Mouse (Mus musculus) lung, embryonic 15.5 days (tissue): ENCODE measurements around the gene Zfp821. TPM values are rescaled to one million over a fixed set of nuclear protein-coding genes. Genes with fewer than 3 reads are reported as not detected.

ENCODE experiments used
- ATAC-seq: fragments of 200-750 bp; cut with Nextera tagmentation; 2 replicates; pipeline ENCODE4 v1.8.0; 2017; ENCODE audit warnings: moderate number of reproducible peaks, borderline replicate concordance; ENCODE audit not compliant: low FRiP score, low TSS enrichment; ENCODE audit errors: extremely low read depth
- H3K27ac ChIP-seq: fragments of 300-500 bp; sonication (generic); 2 replicates; pipeline ENCODE4 v1.5.1; 2015; ENCODE audit warnings: moderate library complexity, mild to moderate bottlenecking, inconsistent platforms
- H3K27me3 ChIP-seq: fragments of 300-500 bp; sonication (generic); 2 replicates; pipeline ENCODE4 v1.6.1; 2015; ENCODE audit warnings: inconsistent platforms
- H3K36me3 ChIP-seq: fragments of 300-500 bp; sonication (generic); 2 replicates; pipeline ENCODE4 v1.6.1; 2015; ENCODE audit warnings: inconsistent platforms
- H3K4me1 ChIP-seq: fragments of 300-500 bp; sonication (generic); 2 replicates; pipeline ENCODE4 v1.6.1; 2015; ENCODE audit warnings: inconsistent platforms
- H3K4me2 ChIP-seq: fragments of 300-500 bp; sonication (generic); 2 replicates; pipeline ENCODE4 v1.6.1; 2015; ENCODE audit warnings: inconsistent platforms, mild to moderate bottlenecking, moderate library complexity
- H3K4me3 ChIP-seq: fragments of 300-500 bp; sonication (generic); 2 replicates; pipeline ENCODE4 v1.5.1; 2015; ENCODE audit warnings: mild to moderate bottlenecking, inconsistent platforms
- H3K9ac ChIP-seq: fragments of 300-500 bp; sonication (generic); 2 replicates; pipeline ENCODE4 v1.6.1; 2015; ENCODE audit warnings: inconsistent platforms
- H3K9me3 ChIP-seq: fragments of 300-500 bp; sonication (generic); 2 replicates; pipeline ENCODE4 v1.6.1; 2016; ENCODE audit warnings: inconsistent platforms
- WGBS: fragments of 180-500 bp; shearing (Covaris S2); methylation state at CpG from one replicate; pipeline ENCODE4 v1.1.7; 2015; 5-methylcytosine and 5-hydroxymethylcytosine counted together
- polyA plus RNA-seq: library from polyadenylated mRNA; unstranded; fragments of >200 nt; fragmentation: Nextera tagmentation; extraction: Ambion mirVana; gene quantifications from 2 replicates; pipeline ENCODE4 v1.2.1, GENCODE M21; 2015

Zfp821 gene
- polyA plus RNA-seq, result 24.8 and 26.0 TPM in 2 replicates

GRCm38 (mm10) chr8:109705320-109706075, at the start of gene Zfp821:
TSS of gene Zfp821 (plus strand) at chr8:109705546.
- H3K4me1 ChIP-seq, result peaks cover 19% of the 10 kb centered on the region
- H3K36me3 ChIP-seq, result peaks cover 28% of the 10 kb centered on the region
- peak within 1 kb of the TSS; percentile 90 for H3K27ac ChIP-seq
- peak within 1 kb of the TSS; percentile 75 for H3K4me3 ChIP-seq
- peaks cover 23% of the 10 kb centered on the region; the same call in 1 of the 2 replicates for H3K27me3 ChIP-seq
- H3K9me3 ChIP-seq, result no peaks in the 10 kb centered on the region
- WGBS, result under 1% methylated on average over 66 of the region's 100 CpGs
- H3K4me2 ChIP-seq, result peak within 1 kb of the TSS; percentile 89
- peak within 1 kb of the TSS; percentile 92 for H3K9ac ChIP-seq
- peak; percentile 90 for ATAC-seq

- no peaks in the 10 kb centered on the region for H3K4me1 ChIP-seq
- no peak for ATAC-seq
- no peak overlapping the region for H3K9ac ChIP-seq
- H3K27ac ChIP-seq, result no peak overlapping the region
- WGBS, result 77% methylated on average over 3 of the region's 3 CpGs
- no peaks in the 10 kb centered on the region for H3K36me3 ChIP-seq
- H3K9me3 ChIP-seq, result no peaks in the 10 kb centered on the region
- no peak overlapping the region for H3K4me3 ChIP-seq
- no peak overlapping the region for H3K4me2 ChIP-seq
- no peaks in the 10 kb centered on the region for H3K27me3 ChIP-seq
Measured at GRCm38 (mm10) chr8:109656860-109657259, 48.5 kb upstream of the Zfp821 start.

GRCm38 (mm10) chr8:109662328-109662727, 43.0 kb upstream of the Zfp821 start:
- ATAC-seq, result no peak
- WGBS, result 76% methylated on average over 3 of the region's 3 CpGs
- no peak overlapping the region for H3K4me2 ChIP-seq

GRCm38 (mm10) chr8:109666616-109667015, 38.7 kb upstream of the Zfp821 start:
- no peaks in the 10 kb centered on the region for H3K9me3 ChIP-seq
- H3K27me3 ChIP-seq, result no peaks in the 10 kb centered on the region
- 76% methylated on average over 5 of the region's 5 CpGs for WGBS
- peaks cover 24% of the 10 kb centered on the region for H3K36me3 ChIP-seq
- H3K9ac ChIP-seq, result no peak overlapping the region
- no peak overlapping the region for H3K27ac ChIP-seq
- no peak for ATAC-seq
- no peak overlapping the region for H3K4me2 ChIP-seq
- H3K4me3 ChIP-seq, result no peak overlapping the region
- H3K4me1 ChIP-seq, result no peaks in the 10 kb centered on the region

More at GRCm38 (mm10) chr8:109662328-109662727, 43.0 kb upstream of the Zfp821 start:
- Histone ChIP-seq H3K36me3 (no peaks in the 10 kb centered on the region; the same call in 1 of the 2 replicates), H3K9me3 (no peaks in the 10 kb centered on the region), H3K27ac (no peak overlapping the region), H3K9ac (no peak overlapping the region), H3K27me3 (no peaks in the 10 kb centered on the region), H3K4me3 (no peak overlapping the region), H3K4me1 (no peaks in the 10 kb centered on the region)

GRCm38 (mm10) chr8:109672656-109673055, 32.7 kb upstream of the Zfp821 start:
- Histone ChIP-seq H3K27me3 (no peaks in the 10 kb centered on the region), H3K9me3 (no peaks in the 10 kb centered on the region), H3K9ac (no peak overlapping the region), H3K4me2 (no peak overlapping the region), H3K4me3 (no peak overlapping the region), H3K36me3 (peaks cover 83% of the 10 kb centered on the region), H3K27ac (no peak overlapping the region), H3K4me1 (no peaks in the 10 kb centered on the region)
- WGBS, result 93% methylated on average over 5 of the region's 5 CpGs
- no peak for ATAC-seq

GRCm38 (mm10) chr8:109673596-109673995, 31.8 kb upstream of the Zfp821 start:
- no peak overlapping the region for H3K4me2 ChIP-seq
- ATAC-seq, result no peak
- no peak overlapping the region for H3K27ac ChIP-seq
- H3K27me3 ChIP-seq, result no peaks in the 10 kb centered on the region
- H3K9ac ChIP-seq, result no peak overlapping the region
- H3K4me3 ChIP-seq, result no peak overlapping the region
- H3K36me3 ChIP-seq, result peaks cover 91% of the 10 kb centered on the region
- H3K4me1 ChIP-seq, result no peaks in the 10 kb centered on the region
- WGBS, result 87% methylated on average over 2 of the region's 2 CpGs
- H3K9me3 ChIP-seq, result no peaks in the 10 kb centered on the region

- no peak overlapping the region for H3K4me2 ChIP-seq
- no peak overlapping the region for H3K27ac ChIP-seq
- H3K36me3 ChIP-seq, result peaks cover 91% of the 10 kb centered on the region
- no peaks in the 10 kb centered on the region for H3K27me3 ChIP-seq
- no peaks in the 10 kb centered on the region for H3K4me1 ChIP-seq
- no peak overlapping the region for H3K9ac ChIP-seq
- ATAC-seq, result no peak
- 93% methylated on average over 9 of the region's 9 CpGs for WGBS
- H3K4me3 ChIP-seq, result no peak overlapping the region
- no peaks in the 10 kb centered on the region for H3K9me3 ChIP-seq
Measured at GRCm38 (mm10) chr8:109675896-109676643, 29.3 kb upstream of the Zfp821 start.

GRCm38 (mm10) chr8:109681535-109681934, 23.8 kb upstream of the Zfp821 start:
- no peak overlapping the region for H3K9ac ChIP-seq
- no peaks in the 10 kb centered on the region for H3K4me1 ChIP-seq
- ATAC-seq, result no peak
- H3K9me3 ChIP-seq, result no peaks in the 10 kb centered on the region
- H3K4me3 ChIP-seq, result no peak overlapping the region
- no peak overlapping the region for H3K27ac ChIP-seq
- H3K27me3 ChIP-seq, result no peaks in the 10 kb centered on the region
- peaks cover 61% of the 10 kb centered on the region for H3K36me3 ChIP-seq
- 69% methylated on average over 3 of the region's 3 CpGs for WGBS
- no peak overlapping the region for H3K4me2 ChIP-seq

- no peaks in the 10 kb centered on the region for H3K4me1 ChIP-seq
- H3K27ac ChIP-seq, result no peak overlapping the region
- peaks cover 56% of the 10 kb centered on the region for H3K36me3 ChIP-seq
- H3K4me3 ChIP-seq, result no peak overlapping the region
- H3K9ac ChIP-seq, result no peak overlapping the region
- H3K4me2 ChIP-seq, result no peak overlapping the region
- H3K27me3 ChIP-seq, result no peaks in the 10 kb centered on the region
- ATAC-seq, result no peak
- no peaks in the 10 kb centered on the region for H3K9me3 ChIP-seq
- WGBS, result 89% methylated on average over 5 of the region's 5 CpGs
Measured at GRCm38 (mm10) chr8:109682120-109682519, 23.2 kb upstream of the Zfp821 start.

- H3K9me3 ChIP-seq, result no peaks in the 10 kb centered on the region
- H3K36me3 ChIP-seq, result peaks cover 11% of the 10 kb centered on the region
- ATAC-seq, result no peak
- WGBS, result 87% methylated on average over 5 of the region's 5 CpGs
- H3K4me2 ChIP-seq, result no peak overlapping the region
- peaks cover 20% of the 10 kb centered on the region for H3K4me1 ChIP-seq
- H3K27ac ChIP-seq, result no peak overlapping the region
- H3K9ac ChIP-seq, result no peak overlapping the region
- no peak overlapping the region for H3K4me3 ChIP-seq
- H3K27me3 ChIP-seq, result no peaks in the 10 kb centered on the region
Measured at GRCm38 (mm10) chr8:109687248-109687647, 18.1 kb upstream of the Zfp821 start.

GRCm38 (mm10) chr8:109691769-109692168, 13.6 kb upstream of the Zfp821 start:
- H3K4me2 ChIP-seq, result peak overlapping the region; percentile 63
- peak overlapping the region; percentile 71 for H3K4me3 ChIP-seq
- no peak overlapping the region for H3K27ac ChIP-seq
- H3K4me1 ChIP-seq, result peaks cover 27% of the 10 kb centered on the region
- ATAC-seq, result no peak
- H3K9ac ChIP-seq, result peak overlapping the region; percentile 80
- WGBS, result 48% methylated on average over 5 of the region's 5 CpGs
- H3K27me3 ChIP-seq, result no peaks in the 10 kb centered on the region
- no peaks in the 10 kb centered on the region for H3K9me3 ChIP-seq
- H3K36me3 ChIP-seq, result no peaks in the 10 kb centered on the region
